Mouse (Mus musculus): ENCODE measurements around the gene St3gal3. TPM values are rescaled to one million over a fixed set of nuclear protein-coding genes. Genes with fewer than 3 reads are reported as not detected.

St3gal3 gene
- total RNA-seq, 2 experiments from 2014 or later, result 47.1 to 48.7 TPM

DNA sequence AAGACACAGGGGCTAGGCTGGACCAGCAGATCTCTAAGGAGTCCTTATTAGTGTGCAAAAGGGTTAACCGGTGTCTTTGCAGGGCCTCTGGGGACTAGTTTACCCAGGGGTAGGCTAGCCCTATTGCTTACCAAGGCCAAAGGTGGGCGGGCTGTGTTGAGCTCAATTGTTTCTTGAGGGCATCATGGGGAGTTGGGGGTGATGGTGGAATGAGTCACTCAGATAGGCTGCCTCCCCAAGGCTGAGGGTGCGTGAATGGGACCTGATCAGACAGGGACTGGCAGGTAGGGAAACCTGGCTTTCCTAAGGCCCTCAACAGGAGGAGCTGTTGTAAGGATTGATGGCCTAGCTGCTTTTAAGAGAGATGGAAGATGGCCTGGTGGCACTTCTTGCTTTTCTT lies 142.7 kb downstream of the St3gal3 start:
- no peak for DNase-seq (ENCODE audit: low spot score in 2 of 2)

DNA sequence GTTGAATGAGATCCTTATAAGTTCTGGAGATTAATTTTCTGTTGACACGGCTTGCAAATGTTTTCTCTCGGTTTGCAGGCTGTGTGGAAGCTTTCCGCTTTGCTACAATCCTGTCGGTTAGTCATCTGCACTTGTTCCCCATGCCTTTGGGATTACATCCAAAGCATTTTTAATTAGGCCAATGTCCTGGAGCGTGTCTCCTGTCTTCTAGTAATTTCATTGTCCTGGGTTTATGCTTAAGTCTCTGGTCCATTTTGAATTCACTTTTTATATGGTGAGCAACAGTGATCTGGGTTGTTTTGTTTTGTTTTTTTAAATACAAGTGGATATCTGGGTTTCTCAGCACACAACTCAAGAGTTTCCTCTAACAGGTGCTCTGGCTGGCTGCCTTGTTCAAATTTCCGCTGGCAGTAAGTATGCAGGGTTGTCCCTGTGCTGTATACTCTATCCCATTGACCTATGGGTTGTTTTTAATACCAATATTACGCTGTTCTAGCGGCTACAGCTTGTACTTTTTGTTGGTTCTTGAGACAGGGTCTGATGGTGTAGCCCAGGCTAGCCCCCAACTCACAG lies 143.6 kb downstream of the St3gal3 start:
- DNase-seq (ENCODE audit: low spot score in 2 of 2), result no peak

DNA sequence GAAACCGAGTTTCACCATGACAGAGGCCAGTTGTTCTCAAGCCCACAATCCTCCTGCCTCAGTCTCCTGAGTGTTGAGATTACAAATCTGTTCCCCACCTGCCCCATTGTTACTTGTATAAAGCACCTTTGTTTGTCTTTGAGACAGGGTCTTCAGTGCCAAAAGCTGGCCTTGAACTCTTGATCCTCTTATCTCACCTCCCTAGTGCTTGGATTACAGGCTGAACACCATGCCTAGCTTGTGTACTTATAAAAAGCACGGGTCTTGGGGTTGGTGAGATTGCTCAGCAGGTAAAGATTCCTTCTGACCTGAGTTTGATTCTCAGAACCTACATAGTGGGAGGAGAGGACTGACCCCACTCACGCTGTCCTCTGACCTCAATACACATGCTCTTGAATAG lies 144.1 kb downstream of the St3gal3 start:
- DNase-seq (ENCODE audit: low spot score in 2 of 2), result no peak

DNA sequence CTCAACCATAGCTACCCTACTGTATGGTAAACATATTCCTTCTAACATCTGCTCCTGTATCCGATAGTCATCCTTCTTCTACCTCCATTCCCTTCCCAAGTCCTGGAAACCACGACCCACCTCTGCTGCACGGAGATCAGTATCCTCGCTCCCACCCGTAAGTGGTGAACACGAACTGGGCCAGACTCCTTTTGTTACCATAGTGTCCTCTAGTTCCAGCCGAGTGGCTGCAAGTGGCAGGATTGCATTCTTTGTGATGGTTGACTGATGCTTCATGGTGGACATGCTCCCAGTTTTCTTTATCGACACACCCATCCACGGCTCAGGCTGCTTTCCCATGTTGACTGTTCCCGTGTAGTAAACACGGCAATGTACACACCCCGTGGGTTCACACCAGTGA lies 144.9 kb downstream of the St3gal3 start:
- DNase-seq (ENCODE audit: low spot score in 2 of 2), result no peak

DNA sequence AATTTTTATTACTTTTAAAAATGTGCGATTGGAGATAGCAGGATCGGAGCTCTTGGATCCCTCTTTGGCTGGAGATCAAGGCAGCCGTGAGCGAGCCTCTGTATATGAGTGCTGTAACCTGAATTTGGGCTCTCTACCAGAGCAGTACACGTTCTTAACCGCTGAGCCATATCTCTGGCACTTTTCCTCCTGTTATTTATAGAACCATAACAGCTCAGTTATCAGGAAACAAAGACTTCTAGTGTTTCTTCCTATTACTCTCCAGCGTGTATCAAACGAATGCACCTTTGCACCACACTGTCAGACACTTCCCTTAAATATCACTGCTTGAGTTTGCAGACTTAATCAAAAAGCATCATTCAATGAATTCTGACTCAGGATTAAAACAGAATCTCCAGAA lies 147.9 kb downstream of the St3gal3 start:
- no peak for DNase-seq (ENCODE audit: low spot score in 2 of 2)

DNA sequence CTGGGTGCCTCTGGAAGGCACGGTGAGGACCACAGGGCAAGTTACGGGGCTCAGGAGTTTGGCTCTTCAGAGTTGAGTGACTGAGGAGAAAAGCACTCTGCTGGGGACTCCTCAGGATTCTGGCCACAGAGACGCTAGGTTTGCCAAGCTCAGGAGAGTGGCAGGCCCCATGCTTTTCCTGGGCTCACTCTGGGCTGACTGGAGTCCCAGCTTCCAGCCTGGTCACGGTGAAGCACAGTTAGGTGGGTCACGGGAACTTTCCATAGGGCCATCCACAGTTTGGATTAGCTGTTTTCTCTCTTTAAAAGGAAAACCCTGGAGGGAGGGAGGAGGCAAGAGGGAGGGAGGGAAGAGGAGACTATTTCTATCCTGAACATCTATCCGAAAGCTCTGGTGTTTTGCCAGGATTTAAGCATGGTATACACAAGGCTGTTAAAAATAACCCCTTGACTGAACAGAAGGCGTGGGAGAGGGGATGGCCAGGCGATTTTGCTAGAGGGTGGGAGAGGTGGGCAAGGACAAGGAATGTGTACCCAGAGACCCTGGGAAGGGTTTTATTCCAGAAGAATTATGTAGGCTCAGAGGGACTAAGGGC lies 149.6 kb downstream of the St3gal3 start:
- DNase-seq (ENCODE audit: low spot score in 2 of 2), result no peak

DNA sequence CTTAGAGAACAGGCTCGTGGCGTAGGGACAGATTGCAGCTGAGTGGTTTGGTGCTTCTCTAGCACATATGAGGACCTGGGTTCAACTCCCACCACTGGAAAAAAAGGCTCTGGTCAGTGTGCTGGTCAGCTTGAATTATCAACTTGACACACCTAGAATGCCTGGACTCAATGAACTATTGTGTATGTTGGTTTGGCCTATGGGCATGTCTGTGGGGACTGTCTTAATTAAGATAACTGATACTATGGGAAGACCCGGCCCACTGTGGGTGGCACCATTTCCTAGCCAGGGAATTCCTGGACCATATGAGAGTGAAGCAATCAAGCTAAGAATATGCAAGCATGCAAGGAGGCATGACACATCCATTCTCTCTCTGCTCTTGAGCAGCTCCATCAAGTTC lies 150.5 kb downstream of the St3gal3 start:
- DNase-seq (ENCODE audit: low spot score in 2 of 2), result no peak

DNA sequence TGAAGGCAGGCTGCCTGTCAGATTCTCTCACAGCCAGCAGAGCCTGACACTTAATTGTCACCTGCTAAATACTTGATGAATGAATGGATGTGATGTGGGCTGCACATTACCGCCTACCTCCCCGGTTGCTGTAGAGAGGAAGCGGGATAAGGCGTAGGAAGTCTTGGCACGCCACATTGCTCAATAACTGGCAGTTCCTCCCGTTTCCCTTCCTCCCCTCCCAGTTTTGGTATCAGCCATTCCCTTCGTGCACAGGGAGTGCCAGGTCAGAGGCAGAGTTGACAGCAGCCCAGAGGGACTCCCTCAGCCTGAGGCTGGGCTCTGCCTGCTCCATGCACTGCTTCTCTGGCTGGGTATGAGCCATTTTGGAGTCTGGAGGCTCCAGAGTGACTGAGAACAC lies 152.0 kb downstream of the St3gal3 start:
- DNase-seq (ENCODE audit: low spot score in 2 of 2), result peak; percentile 82 to 88

DNA sequence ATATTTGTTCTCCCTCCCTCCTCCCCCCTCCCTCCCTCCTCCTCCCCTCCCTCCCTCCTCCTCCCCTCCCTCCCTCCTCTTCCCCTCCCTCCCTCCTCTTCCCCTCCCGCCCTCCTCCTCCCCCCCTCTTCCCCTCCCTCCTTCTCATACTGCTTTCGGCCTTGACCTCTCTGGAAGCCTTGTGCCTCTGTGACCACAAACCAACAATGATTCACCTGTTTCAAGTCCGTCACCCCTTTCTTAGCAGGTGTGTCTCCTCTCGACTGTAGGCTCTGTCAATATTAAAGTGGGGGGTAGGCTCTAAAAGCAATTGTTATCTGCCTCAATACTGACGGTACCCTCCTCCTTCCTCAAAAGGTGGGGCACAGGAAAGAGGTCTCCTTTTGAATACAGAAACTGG lies 153.2 kb downstream of the St3gal3 start:
- DNase-seq (ENCODE audit: low spot score in 2 of 2), result no peak

DNA sequence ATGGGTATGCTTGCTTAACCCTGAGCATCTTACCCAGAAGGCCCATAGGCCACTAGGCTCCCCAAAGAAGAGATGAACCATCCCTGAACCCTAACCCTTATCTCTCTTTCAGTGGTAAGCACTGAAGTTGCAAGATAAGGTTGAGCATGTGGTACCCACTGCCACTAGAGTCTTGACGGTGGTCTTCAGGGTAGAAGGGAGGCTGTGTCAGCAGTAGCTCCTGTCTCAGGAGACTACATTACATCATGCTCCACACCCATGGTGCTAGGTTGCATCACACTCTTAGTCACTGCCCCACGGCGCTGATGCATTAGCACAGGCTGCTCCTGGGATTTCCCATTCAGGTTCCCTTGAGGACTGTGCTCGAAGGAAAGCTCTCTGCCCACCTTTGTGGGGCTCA lies 154.6 kb downstream of the St3gal3 start:
- DNase-seq (ENCODE audit: low spot score in 2 of 2), result no peak

DNA sequence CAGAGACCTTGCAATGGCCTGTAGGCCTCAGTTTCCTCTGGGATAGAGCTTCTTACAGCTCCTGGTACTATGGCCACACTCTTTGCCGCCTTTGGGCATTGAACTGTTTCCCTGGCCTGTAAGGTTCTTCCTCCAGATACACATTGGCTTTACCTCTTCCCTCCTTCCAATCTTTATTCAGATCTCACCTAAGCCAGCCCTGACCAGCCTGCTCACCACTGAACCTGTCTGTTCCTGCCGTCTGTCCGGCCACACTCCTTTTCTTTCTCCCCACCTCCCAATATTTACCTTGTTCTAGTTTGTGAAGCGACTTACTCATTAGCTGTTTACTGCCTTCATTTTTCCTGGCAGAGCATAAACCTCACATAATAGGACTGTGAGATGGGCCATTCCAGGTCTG lies 155.5 kb downstream of the St3gal3 start:
- no peak for DNase-seq (ENCODE audit: low spot score in 2 of 2)

DNA sequence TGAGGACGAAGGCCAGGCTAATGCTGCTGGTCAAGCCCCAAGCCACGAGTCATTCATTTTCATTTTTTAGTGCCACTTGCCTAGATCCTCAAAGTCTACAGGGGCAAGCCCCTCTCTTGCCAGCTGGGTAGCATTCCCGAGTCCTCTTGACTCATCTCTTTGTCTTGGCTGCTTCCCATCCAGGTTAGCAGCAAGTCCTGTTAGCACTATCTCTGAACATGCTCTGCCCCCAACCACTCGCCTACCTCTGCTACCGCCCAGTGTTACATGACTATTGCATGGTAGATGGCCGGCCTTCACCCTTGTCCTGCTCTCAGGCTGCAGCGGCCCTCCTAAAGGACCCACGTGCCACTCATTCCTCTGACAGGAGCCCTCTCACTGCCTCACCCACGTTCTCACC lies 156.4 kb downstream of the St3gal3 start:
- no peak for DNase-seq (ENCODE audit: low spot score in 2 of 2)

DNA sequence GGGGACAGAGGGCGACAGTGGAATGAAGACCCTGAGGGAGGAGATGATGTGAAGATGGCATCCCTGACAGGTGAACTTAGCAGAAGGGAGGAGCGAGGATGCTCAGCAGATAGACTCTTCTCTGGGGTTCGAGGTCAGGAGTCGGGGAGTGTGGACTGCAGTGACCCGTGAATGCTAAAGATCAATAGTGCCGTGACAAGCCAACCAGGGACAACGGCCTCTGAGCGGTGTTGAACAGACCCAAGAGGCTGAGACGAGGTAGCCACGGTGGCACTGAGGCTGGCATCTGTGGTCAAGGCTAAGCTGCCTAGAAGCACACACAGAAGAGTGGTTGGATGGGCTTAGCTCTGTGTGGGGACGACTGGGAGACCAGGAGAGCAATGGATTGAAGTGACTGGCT lies 156.9 kb downstream of the St3gal3 start:
- no peak for DNase-seq (ENCODE audit: low spot score in 2 of 2)

DNA sequence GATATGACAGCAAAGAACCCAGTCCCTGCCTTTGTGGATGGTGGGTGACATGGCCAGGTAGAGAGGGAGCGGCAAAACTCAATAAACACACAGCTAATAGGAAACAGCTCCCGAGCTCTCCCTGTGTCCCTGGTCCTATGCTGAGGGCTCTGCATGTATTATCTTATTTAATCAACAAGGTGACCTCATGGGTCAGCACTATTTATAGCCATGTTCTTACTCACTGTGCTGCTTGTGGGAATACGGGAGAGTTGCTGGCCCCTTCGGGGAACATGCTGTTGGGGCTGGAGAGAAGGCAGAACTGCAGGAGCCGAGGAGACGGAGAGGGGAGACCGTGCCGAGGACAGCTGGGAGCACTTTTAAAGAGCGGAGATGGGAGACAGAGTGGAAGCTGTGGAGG lies 157.3 kb downstream of the St3gal3 start:
- DNase-seq (ENCODE audit: low spot score in 2 of 2), result no peak

DNA sequence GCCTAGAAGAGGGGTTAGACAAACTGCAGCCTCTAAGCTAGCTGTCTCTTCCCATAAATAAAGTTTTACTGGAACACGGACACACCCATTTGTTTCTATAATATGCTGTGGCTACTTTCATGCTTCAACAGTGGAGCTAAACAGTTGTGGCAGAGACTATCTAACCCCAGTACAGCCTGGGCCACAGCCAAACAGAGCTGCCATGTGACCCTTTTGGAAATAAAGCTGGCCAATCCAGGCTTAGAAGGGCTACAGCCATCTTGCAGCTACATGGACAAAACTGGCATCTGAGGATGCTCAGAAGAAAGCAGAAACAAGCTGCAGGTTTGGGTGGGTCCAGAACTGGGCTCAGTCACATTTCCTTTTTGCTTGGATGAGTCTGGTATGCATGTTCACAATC lies 158.9 kb downstream of the St3gal3 start:
- DNase-seq (ENCODE audit: low spot score in 2 of 2), result no peak

DNA sequence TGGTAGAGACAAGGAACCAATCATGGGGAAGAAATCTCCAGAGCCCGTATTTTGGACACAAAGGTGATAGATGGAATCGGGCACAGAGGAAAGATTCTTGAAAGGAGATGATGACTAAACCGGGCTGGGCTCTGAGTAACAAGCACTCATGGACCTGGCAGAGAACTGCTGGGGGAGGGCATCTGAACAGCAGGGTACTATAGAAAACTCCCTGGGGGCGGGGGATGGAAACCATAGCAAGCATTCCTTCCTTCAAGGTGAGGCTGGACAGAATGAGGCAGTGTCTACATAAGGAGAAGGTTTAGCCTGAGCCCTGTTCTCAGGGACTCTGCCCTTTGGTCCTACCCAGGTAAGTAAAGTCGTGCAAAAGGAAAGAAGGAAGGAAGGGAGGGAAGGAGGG lies 160.0 kb downstream of the St3gal3 start:
- DNase-seq (ENCODE audit: low spot score in 2 of 2), result no peak

DNA sequence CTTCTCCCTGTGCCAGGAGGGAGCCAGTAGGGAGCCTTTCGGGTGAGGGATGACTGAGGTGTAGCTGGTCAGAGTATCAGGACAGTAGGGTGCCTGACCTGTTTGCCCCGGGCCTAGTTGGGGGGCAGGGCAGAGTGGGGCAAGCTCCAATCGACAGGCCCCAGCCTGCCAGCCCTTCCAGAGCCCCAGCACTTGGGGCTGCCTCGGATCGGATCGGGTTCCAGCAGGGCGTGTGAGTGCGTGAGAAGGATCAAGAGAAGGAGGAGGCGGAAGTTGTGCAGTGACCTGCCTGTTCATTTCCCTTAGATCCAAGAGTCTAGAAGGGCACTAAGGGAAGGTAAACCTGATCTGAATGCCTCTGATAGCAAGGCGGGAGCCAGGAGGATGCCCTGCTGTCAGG lies 161.7 kb downstream of the St3gal3 start:
- DNase-seq (ENCODE audit: low spot score in 2 of 2), result no peak

DNA sequence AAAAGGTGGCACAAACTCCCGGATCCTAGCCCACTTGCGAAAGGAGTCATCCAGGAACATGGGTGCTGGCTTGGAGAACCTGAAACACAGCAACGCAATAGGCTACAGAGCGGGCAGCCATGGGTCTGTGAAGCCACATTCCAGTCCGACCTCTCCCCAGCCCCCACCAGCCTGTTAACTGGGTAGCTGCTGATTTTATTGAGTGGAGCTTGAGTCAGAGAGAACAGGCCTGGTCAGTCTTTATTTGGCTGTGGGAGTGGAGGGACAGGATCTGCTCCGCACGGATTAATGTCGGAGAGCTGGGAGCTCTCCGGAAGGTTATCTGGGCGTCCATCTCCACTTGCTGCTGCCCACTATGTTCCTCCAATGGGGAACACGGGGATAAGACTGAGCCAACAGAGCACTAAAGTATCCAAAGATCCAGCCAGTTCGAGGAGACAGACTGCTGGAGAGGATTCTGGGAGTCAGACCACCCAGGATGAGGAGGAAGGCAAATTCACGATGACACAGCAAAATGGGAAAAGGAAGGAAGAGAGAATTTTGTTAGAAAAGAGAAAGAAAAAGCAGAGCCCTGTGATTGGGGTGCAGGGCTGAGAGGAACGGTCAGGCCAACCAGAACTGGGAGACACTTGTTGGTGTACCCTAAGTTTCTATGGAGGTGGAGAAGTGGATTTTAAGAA lies 170.2 kb downstream of the St3gal3 start:
- no peak for DNase-seq (ENCODE audit: low spot score in 2 of 2)

DNA sequence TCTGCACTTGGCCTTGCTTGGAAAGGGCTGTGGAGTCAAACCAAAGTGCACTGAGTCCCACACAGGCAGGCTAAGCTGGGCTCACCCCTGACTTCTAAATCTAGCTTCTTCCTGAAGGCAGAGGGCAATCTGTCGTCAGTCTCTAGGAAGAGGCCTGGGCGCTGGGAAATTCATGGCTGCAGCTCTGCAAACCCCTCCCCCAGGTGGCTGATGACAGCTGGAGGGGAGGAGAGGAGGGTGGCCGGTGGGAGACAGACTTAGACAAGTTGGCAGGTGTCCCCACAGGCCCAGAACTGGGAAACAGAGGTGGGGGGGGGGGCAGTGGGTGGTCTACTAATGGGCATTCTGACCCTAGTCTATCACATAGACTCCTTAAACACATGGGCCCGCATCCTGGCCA lies 177.2 kb downstream of the St3gal3 start:
- DNase-seq (ENCODE audit: low spot score in 2 of 2), result no peak

DNA sequence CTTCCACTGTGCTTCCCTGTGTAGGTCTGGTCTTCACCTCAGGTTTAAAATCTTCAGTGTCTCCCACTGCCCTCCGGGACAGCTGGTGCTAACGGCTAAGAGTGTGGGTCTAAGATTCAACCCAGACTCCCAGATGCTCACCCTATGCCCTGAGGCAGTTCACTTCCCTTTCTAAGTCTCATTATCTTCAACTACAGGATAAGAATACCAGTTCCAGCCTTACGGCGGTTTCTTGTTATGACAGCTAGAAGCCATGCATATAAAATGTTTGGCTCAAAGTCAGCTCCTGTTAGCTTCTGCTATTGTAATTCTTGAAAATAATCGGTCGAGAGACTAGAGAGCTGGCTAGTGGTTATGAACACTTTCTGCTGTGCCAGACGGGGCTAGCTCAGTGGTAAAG lies 187.2 kb downstream of the St3gal3 start:
- DNase-seq (ENCODE audit: low spot score in 2 of 2), result no peak

DNA sequence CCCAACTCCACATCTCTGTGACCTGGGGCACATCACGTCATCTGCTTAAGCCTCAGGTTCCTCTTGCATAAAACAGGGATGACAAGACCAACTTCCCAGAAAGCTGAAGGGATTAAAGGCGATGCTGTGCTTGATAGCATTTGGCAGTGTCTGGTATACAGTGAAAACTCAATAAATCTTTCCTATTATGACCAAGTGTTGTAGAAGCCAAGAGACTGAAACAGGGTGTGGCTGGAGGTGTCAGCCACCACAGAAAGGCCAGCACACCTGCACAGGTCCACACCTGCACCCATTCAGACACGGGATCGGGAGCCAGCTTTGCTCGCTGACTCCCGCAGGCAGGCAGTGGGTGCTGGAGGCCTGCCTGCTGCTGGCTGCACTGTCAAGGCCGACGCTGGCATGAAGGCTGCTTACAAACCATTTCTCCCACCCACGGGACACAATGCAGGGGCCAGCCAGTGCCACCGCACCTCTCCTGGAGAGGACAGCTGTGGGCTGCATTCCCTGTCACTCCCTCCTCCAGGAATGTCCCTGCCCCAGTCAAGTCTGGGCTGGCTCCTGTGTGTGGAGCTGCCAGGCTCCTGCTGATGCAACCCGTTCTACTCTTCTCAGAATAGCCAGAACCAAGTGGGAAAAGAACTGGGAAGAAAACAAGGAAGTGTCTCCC lies 187.9 kb downstream of the St3gal3 start:
- no peak for DNase-seq (ENCODE audit: low spot score in 2 of 2)

DNA sequence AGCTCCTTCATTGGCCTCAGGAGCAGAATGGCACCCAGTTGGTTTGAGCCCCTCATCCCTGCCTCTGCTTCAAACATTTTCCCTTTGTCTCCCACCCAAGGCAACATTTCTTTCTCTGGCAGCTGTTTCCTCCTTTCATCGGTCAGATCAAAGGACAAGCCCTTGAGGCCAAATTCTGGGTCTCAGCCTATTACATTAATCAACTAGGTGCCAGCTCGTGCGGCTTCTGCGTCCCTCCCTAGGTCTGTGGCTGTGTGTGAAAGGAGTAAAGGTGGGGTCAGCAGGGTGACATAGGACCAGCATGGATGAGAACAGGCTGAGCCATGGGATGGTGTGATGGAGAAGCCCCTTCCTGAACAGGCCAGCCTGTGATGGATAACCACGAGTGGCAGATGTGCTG lies 191.4 kb downstream of the St3gal3 start:
- DNase-seq (ENCODE audit: low spot score in 2 of 2), result no peak

DNA sequence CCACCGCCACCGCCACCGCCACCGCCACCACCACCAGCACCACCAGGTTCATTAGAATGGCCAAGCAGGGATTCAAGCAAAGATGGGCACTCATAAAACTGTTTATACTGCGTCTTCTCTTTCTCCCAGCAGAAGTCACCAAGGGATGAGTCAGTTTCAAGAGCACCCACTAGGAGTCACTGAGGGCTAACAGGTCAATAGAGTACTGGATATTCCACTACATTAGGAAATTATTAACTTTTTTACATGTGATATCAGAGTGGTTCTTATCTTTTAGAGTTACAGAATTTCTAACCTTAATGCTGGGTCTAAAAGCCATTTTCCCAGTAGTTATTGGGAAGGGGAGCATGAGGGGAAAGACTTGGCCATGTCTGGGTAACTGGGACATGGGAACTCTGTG lies 197.8 kb downstream of the St3gal3 start:
- DNase-seq (ENCODE audit: low spot score in 2 of 2), result no peak
